Mouse (Mus musculus) C2C12 (cell line): ENCODE data around the gene Ipcef1.

Source experiments
- CTCF ChIP-seq: IDR thresholded peaks from one replicate; pipeline ENCODE4 v1.5.1; 2011; ENCODE audit not compliant: control insufficient read depth, insufficient read depth, insufficient read length
- MYOD1 ChIP-seq: IDR thresholded peaks from one replicate; pipeline ENCODE4 v1.6.1; 2011; ENCODE audit warnings: low read depth; ENCODE audit not compliant: control insufficient read depth, insufficient read length
- USF1 ChIP-seq: IDR thresholded peaks from one replicate; pipeline ENCODE4 v1.6.1; 2011; ENCODE audit warnings: low read depth, mild to moderate bottlenecking, control low read depth, moderate library complexity

GRCm38 (mm10) chr10:6978733-6979132 is 73.5 kb downstream of the Ipcef1 start:
- no peak for TF ChIP-seq CTCF
- TF ChIP-seq MYOD1: no peak
- no peak for TF ChIP-seq USF1
